Mouse (Mus musculus): ENCODE measurements around the gene Cit.

- TF ChIP-seq POLR2A (IDR thresholded peaks at IDR 0.05; ENCODE audit: control insufficient read depth, extremely low read depth, insufficient read depth, low read length, poor library complexity) = no peak
- no peak for TF ChIP-seq CTCF (IDR thresholded peaks at IDR 0.05; ENCODE audit: borderline replicate concordance, control insufficient read depth, extremely low read depth, insufficient read depth, low read length, poor library complexity)
Measured at GRCm38 (mm10) chr5:115971236-115971635, 126.2 kb downstream of the Cit start.
